Mouse (Mus musculus) erythroblast, embryonic 14.5 days (primary cell): ENCODE measurements around the gene Prtn3.

ENCODE experiments used
- GATA1 ChIP-seq: IDR thresholded peaks from 2 replicates; pipeline ENCODE4 v1.6.1; 2012; ENCODE audit warnings: low read length, inconsistent platforms, mixed read lengths
- TAL1 ChIP-seq: IDR thresholded peaks from 3 replicates; pipeline ENCODE4 v1.6.1; 2012; ENCODE audit warnings: low read length, inconsistent platforms, mixed read lengths

- TF ChIP-seq GATA1 = no peak
- TF ChIP-seq TAL1 = no peak
These were observed 46.0 kb downstream of the Prtn3 start for GRCm38 (mm10) chr10:79920056-79920890.
